8 mouse cellular contexts compared by ENCODE assay signal in the genomic region with DNA sequence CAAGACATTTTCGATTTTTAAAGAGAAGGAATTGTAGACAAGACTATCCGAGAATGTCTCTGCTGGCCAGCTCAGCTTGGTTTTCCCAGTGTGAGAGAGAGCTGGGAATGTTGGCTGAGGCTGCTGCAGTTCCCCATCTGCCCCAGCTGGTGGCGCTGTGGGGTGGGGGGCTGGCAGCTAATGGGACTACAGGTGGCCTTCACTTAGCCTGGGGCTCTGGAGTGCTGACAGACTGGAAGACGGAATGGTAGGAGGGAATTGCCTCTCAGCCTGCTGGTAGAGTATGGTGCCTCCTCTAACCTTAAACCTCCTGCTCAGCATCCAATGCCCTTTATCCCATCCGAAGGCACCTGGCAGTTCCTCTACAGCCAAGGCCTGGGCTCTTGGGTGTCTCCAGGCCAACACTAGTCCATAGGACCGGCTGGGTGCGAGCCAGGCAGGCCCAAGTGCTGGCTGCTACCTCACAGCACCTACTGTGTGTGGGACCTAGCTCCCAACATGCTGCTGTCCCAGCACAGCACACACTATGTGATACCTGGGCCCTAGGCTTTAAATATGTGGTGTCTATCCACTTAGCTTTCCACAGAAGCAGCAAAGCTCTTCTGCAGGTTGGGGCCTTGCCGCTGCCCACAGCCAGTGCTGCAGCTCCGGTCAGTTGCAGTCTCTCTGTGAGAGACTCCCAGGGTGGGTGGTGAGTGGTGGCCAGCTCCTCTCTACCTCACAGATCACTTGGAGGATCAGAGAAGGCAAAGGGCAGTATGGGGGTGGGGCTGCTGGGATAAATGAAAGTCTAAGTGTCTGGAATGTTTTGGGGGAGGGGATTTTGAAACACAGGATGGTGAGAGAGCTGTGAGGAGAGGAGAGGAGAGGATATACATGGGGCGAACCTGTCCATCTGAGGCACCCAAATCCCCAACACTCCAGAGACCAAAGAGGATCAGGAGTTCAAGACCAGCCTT. TPM values are rescaled to one million over a fixed set of nuclear protein-coding genes. Genes with fewer than 3 reads are reported as not detected.
DNase-seq lines count a peak whose midpoint lies in the region; ATAC-seq and TF ChIP-seq lines count a peak whose summit lies in the region.
"Had no signal": no experiment of that assay in that cellular context is flagged by ENCODE, and none has a peak within 500 bp of the region (broad histone marks: within the 10 kb centered on the region; RNA-seq: fewer than 3 reads in every experiment).

No protein-coding gene starts in this region.

- peak; percentile 86 for TF ChIP-seq CTCF in layer of hippocampus, adult 2 months (conservative IDR thresholded peaks at IDR 0.05)
- peak; percentile 100 for TF ChIP-seq CTCF in E14TG2a.4 (conservative IDR thresholded peaks at IDR 0.05; ENCODE audit: low read length)

- H3K27me3 ChIP-seq in E14TG2a.4 (ENCODE audit: insufficient read depth, low read length) = peaks cover 42% of the 10 kb centered on the region

- H3K27ac ChIP-seq in layer of hippocampus, adult 2 months = no peak overlapping the region
- H3K27ac ChIP-seq in ES-E14 (ENCODE audit: insufficient read depth, low read depth, low read length, poor library complexity, severe bottlenecking) = no peak overlapping the region
- H3K27ac ChIP-seq: macrophage had no signal

- H3K4me1 ChIP-seq in E14TG2a.4 (replicated peaks; ENCODE audit: low read depth, low read length) (peaks cover 73% of the 10 kb centered on the region), ES-E14 (ENCODE audit: control insufficient read depth in 2 of 2, insufficient read depth in 2 of 2, low read length in 2 of 2, poor library complexity in 1 of 2) (peaks cover 0 to 11% of the 10 kb centered on the region in 2 experiments; a peak in 1 of 4 replicates)

- in situ Hi-C loops in ES-E14 (cut with MboI; ENCODE audit: low sequenced_read_pairs in 2 of 2, unreplicated experiment in 2 of 2) = no loop called here

- H3K9ac ChIP-seq in ES-E14 (ENCODE audit: insufficient read depth, low read depth, low read length, poor library complexity, severe bottlenecking) = no peak overlapping the region

- H3K9me3 ChIP-seq in E14TG2a.4 (ENCODE audit: low read length) = no peaks in the 10 kb centered on the region
- H3K9me3 ChIP-seq in ES-E14 (ENCODE audit: control insufficient read depth, insufficient read depth, low read depth, low read length) = no peaks in the 10 kb centered on the region

- ATAC-seq in erythroblast, adult 5-6 weeks (replicated peaks; ENCODE audit: low FRiP score, poor library complexity, severe bottlenecking) = no peak

- no peak overlapping the region for H3K4me3 ChIP-seq in layer of hippocampus, adult 2 months
- H3K4me3 ChIP-seq in E14TG2a.4 (replicated peaks; ENCODE audit: low read length) = peak overlapping the region; percentile 35; the same call in 1 of the 2 replicates
- no peak overlapping the region for H3K4me3 ChIP-seq in ES-E14 (ENCODE audit: insufficient read depth in 1 of 2, low read depth in 1 of 2, low read length in 2 of 2, poor library complexity in 1 of 2, severe bottlenecking in 1 of 2)

- H3K36me3 ChIP-seq in E14TG2a.4 (ENCODE audit: insufficient read depth, low read length) (peaks cover 10% of the 10 kb centered on the region; the same call in 1 of the 2 replicates), ES-E14 (ENCODE audit: control insufficient read depth, insufficient read depth, low read length, poor library complexity, severe bottlenecking) (no peaks in the 10 kb centered on the region)

- peak in 1 of 2 experiments; percentile 42 for DNase-seq in layer of hippocampus, adult 2 months (ENCODE audit: low spot score in 2 of 2)
- no peak for DNase-seq in layer of hippocampus, adult 18-20 months (ENCODE audit: low spot score in 2 of 2)
- peak; percentile 68 for DNase-seq in ES-E14 (ENCODE audit: low read depth, low spot score)
- peak; percentile 61 for DNase-seq in embryo, embryonic 10.5 days (ENCODE audit: low spot score)
- no peak for DNase-seq in natural killer cell, adult 2 months (ENCODE audit: low spot score in 2 of 2)

TF ChIP-seq in ES-E14, 5 proteins besides CTCF, POLR2A, EP300 and RAD21:
- TF ChIP-seq ZC3H11A (IDR thresholded peaks at IDR 0.05; ENCODE audit: borderline replicate concordance, low read depth, low read length) (peak; percentile 26; the same call in 1 of the 2 replicates), HCFC1 (IDR thresholded peaks at IDR 0.05; ENCODE audit: borderline replicate concordance, insufficient read depth, low read length) (peak; percentile 36; the same call in 1 of the 2 replicates), ZNF384 (IDR thresholded peaks at IDR 0.05; ENCODE audit: low read depth, low read length) (no peak)

RNA-seq across cellular contexts. Expression of a gene that starts 2.6 kb away (rescaled TPM):
- 1 to 10 TPM; 5.6 to 6.4 TPM for total RNA-seq in layer of hippocampus, adult 2 months (2021)
- 1 to 10 TPM; 5.0 to 6.5 TPM for total RNA-seq in layer of hippocampus, adult 18-20 months (2021)
- 5.1 and 7.2 TPM in 2 replicates for total RNA-seq in ES-E14 (2012; rRNA removed)
- total RNA-seq in erythroblast, adult 5-6 weeks (2015; ENCODE audit: low replicate concordance) = not detected in 2 replicates
- 0.28 TPM in 1 of 2 replicates, not detected in the other for total RNA-seq in erythroblast, adult 5-6 weeks (2017; ENCODE audit: low replicate concordance)

RNA-seq across cellular contexts. Expression of a gene that starts 14.8 kb away (rescaled TPM):
- total RNA-seq in layer of hippocampus, adult 2 months (2021) = not detected
- not detected for total RNA-seq in layer of hippocampus, adult 18-20 months (2021)
- total RNA-seq in ES-E14 (2012; rRNA removed) = 0.58 and 1.1 TPM in 2 replicates
- total RNA-seq in erythroblast, adult 5-6 weeks (2015; ENCODE audit: low replicate concordance) = not detected in 2 replicates
- total RNA-seq in erythroblast, adult 5-6 weeks (2017; ENCODE audit: low replicate concordance) = not detected in 2 replicates

RNA-seq across cellular contexts. Expression of a gene that starts 20.4 kb away (rescaled TPM):
- total RNA-seq in layer of hippocampus, adult 2 months (2021) = 10 to 100 TPM; 42.3 to 43.0 TPM
- total RNA-seq in layer of hippocampus, adult 18-20 months (2021) = 10 to 100 TPM; 41.6 to 45.4 TPM
- total RNA-seq in ES-E14 (2012; rRNA removed) = 47.7 and 61.4 TPM in 2 replicates
- 3.7 and 6.5 TPM in 2 replicates for total RNA-seq in erythroblast, adult 5-6 weeks (2015; ENCODE audit: low replicate concordance)
- 4.6 and 5.8 TPM in 2 replicates for total RNA-seq in erythroblast, adult 5-6 weeks (2017; ENCODE audit: low replicate concordance)

RNA-seq across cellular contexts. Expression of a gene that starts 42.1 kb away (rescaled TPM):
- 1 to 10 TPM; 6.5 to 7.7 TPM for total RNA-seq in layer of hippocampus, adult 2 months (2021)
- 10 to 100 TPM in 1 of 2 experiments, 1 to 10 TPM in 1; 8.1 to 10.2 TPM for total RNA-seq in layer of hippocampus, adult 18-20 months (2021)
- total RNA-seq in ES-E14 (2012; rRNA removed) = 4.6 and 9.0 TPM in 2 replicates
- 0.19 TPM in 1 of 2 replicates, not detected in the other for total RNA-seq in erythroblast, adult 5-6 weeks (2015; ENCODE audit: low replicate concordance)
- total RNA-seq in erythroblast, adult 5-6 weeks (2017; ENCODE audit: low replicate concordance) = not detected in 2 replicates

RNA-seq across cellular contexts. Expression of a gene that starts 48.9 kb away (rescaled TPM):
- 100 to 1,000 TPM; 186 to 202 TPM for total RNA-seq in layer of hippocampus, adult 2 months (2021)
- total RNA-seq in layer of hippocampus, adult 18-20 months (2021) = 100 to 1,000 TPM; 204 to 205 TPM
- total RNA-seq in ES-E14 (2012; rRNA removed) = 1,269 and 1,458 TPM in 2 replicates
- total RNA-seq in erythroblast, adult 5-6 weeks (2015; ENCODE audit: low replicate concordance) = 338 and 340 TPM in 2 replicates
- 322 and 331 TPM in 2 replicates for total RNA-seq in erythroblast, adult 5-6 weeks (2017; ENCODE audit: low replicate concordance)

Comparison
In these comparisons a context has a peak if more than half of its experiments do, and no peak if none do; other contexts are left out.
1. DNase-seq: peak in ES-E14 (single experiment) and embryo, embryonic 10.5 days (single experiment); none in layer of hippocampus, adult 18-20 months (0 of 2) and natural killer cell, adult 2 months (0 of 2).